Mouse (Mus musculus) ES-E14 (cell line): ENCODE measurements around the gene Flii. TPM values are rescaled to one million over a fixed set of nuclear protein-coding genes. Genes with fewer than 3 reads are reported as not detected.

Source experiments
- DNase-seq: peaks from one replicate; pipeline ENCODE4 v3.0.0-alpha.2; 2013; ENCODE audit warnings: low read depth, low spot score
- H3K27ac ChIP-seq: 2 replicates; pipeline ENCODE4 v1.5.1; 2012; ENCODE audit warnings: low read depth, mild to moderate bottlenecking, low read length, moderate library complexity, mixed read lengths; ENCODE audit not compliant: poor library complexity, insufficient read depth, severe bottlenecking
- H3K36me3 ChIP-seq: 2 replicates; pipeline ENCODE4 v1.6.1; 2012; ENCODE audit warnings: mild to moderate bottlenecking, low read length, moderate library complexity, mixed read lengths; ENCODE audit not compliant: control insufficient read depth, poor library complexity, insufficient read depth, severe bottlenecking
- H3K4me1 ChIP-seq, 2 experiments: fragments of 150-350 bp in 1 of 2; sonication (generic) in 1 of 2; 2 replicates each; pipeline ENCODE4 v1.6.1; 2012; ENCODE audit warnings: low read length in 2 of 2, mild to moderate bottlenecking in 1 of 2, mixed read lengths in 1 of 2; ENCODE audit not compliant: control insufficient read depth in 2 of 2, insufficient read depth in 2 of 2, poor library complexity in 1 of 2
- H3K4me3 ChIP-seq, 2 experiments: fragments of 150-350 bp in 1 of 2; sonication (generic) in 1 of 2; 2 replicates each; pipeline ENCODE4 v1.5.1; 2012; ENCODE audit warnings: low read length in 2 of 2, low read depth in 1 of 2, mild to moderate bottlenecking in 1 of 2, mixed read lengths in 1 of 2; ENCODE audit not compliant: insufficient read depth in 1 of 2, poor library complexity in 1 of 2, severe bottlenecking in 1 of 2
- H3K9ac ChIP-seq: 2 replicates; pipeline ENCODE4 v1.6.1; 2012; ENCODE audit warnings: low read depth, mild to moderate bottlenecking, low read length, mixed read lengths; ENCODE audit not compliant: poor library complexity, insufficient read depth, severe bottlenecking
- H3K9me3 ChIP-seq: fragments of 150-350 bp; sonication (generic); 2 replicates; pipeline ENCODE4 v1.6.1; 2012; ENCODE audit warnings: low read depth, mild to moderate bottlenecking, low read length; ENCODE audit not compliant: control insufficient read depth, insufficient read depth
- CHD2 ChIP-seq: IDR thresholded peaks from 2 replicates; pipeline ENCODE4 v1.6.1; 2014; ENCODE audit warnings: mild to moderate bottlenecking, low read depth, low read length, inconsistent platforms
- HCFC1 ChIP-seq: IDR thresholded peaks from 2 replicates; pipeline ENCODE4 v1.6.1; 2012; ENCODE audit warnings: low read length, inconsistent platforms, borderline replicate concordance; ENCODE audit not compliant: insufficient read depth
- MAFK ChIP-seq: IDR thresholded peaks from 2 replicates; pipeline ENCODE4 v1.6.1; 2014; ENCODE audit warnings: mild to moderate bottlenecking, low read depth, low read length, inconsistent platforms; ENCODE audit not compliant: insufficient read depth
- ZC3H11A ChIP-seq: IDR thresholded peaks from 2 replicates; pipeline ENCODE4 v1.6.1; 2012; ENCODE audit warnings: low read depth, mild to moderate bottlenecking, inconsistent platforms, low read length, borderline replicate concordance
- ZNF384 ChIP-seq: IDR thresholded peaks from 2 replicates; pipeline ENCODE4 v1.6.1; 2012; ENCODE audit warnings: low read depth, low read length, inconsistent platforms
- in situ Hi-C, 2 experiments: fragments of 600-800 bp; cut with MboI; formaldehyde crosslinking; loops; one replicate each; pipeline ENCODE4 v1.15.1; 2025; ENCODE audit warnings: low sequenced_read_pairs in 2 of 2, inconsistent platforms in 1 of 2; ENCODE audit not compliant: unreplicated experiment in 2 of 2
- total RNA-seq: library from RNA; depleted of rRNA; stranded (reverse); fragments of 300-350 nt; gene quantifications from 2 replicates; pipeline ENCODE4 v1.2.3, GENCODE M21; 2012

The Flii gene
- total RNA-seq, 1 experiment, result 55.3 TPM

DNA sequence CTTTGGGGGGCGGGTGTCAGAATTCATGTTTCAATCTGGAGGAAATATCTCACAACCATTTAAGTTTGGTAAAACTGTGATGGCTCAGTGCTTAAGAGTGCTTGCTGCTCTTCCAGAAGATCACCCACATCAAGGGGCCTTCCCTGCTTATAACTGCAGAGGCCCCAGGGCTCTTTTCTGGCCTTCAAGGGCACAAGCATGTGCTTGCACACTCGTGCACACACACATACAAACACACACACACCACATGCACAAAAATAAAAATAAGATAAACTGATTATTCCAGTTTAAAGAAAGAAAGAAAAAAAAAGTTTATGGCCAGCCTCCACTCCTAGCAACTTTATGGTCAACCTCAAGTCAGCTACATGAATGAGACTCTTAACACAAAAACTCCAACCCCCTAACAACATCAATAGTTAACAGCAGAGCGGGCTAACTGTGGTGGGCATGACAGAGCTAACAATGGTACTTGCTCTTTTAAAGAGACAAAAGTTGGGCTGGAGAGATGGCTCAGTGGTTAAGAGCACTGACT lies 47.2 kb upstream of the Flii start:
- no peak for DNase-seq
- no peaks in the 10 kb centered on the region for H3K9me3 ChIP-seq
- H3K9ac ChIP-seq, result no peak overlapping the region
- no peak overlapping the region for H3K27ac ChIP-seq
- TF ChIP-seq ZC3H11A (no peak), MAFK (no peak), HCFC1 (no peak)
- in situ Hi-C loops, result no loop called here
- no peak overlapping the region for H3K4me3 ChIP-seq
- peaks cover 6% of the 10 kb centered on the region; the same call in 1 of the 2 replicates for H3K36me3 ChIP-seq
- peaks cover 2 to 5% of the 10 kb centered on the region in 2 experiments; a peak in 3 of 4 replicates for H3K4me1 ChIP-seq

DNA sequence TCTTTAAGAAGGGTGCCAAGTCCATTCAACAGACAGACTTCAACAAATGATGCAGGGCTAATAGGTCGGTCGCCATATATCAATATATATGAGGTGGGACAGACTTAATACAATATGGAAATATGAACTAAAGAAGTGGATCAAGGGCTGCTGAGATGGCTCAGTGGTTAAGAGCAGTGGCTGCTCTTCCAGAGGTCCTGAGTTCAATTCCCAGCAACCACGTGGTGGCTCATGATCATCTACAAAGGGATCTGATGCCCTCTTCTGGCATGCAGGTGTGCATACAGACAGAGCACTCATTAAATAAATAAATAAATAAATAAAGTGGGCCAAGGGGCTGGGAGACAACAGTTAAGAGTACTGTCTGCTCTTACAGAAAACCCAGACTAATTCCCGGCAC lies 45.1 kb upstream of the Flii start:
- no peak overlapping the region for H3K9ac ChIP-seq
- no peak for TF ChIP-seq ZNF384
- H3K9me3 ChIP-seq, result no peaks in the 10 kb centered on the region
- H3K4me1 ChIP-seq, result no peaks in the 10 kb centered on the region; a peak in 2 of 4 replicates
- no peaks in the 10 kb centered on the region for H3K36me3 ChIP-seq
- DNase-seq, result no peak
- no peak overlapping the region for H3K4me3 ChIP-seq
- in situ Hi-C loops, result no loop called here
- no peak overlapping the region for H3K27ac ChIP-seq

DNA sequence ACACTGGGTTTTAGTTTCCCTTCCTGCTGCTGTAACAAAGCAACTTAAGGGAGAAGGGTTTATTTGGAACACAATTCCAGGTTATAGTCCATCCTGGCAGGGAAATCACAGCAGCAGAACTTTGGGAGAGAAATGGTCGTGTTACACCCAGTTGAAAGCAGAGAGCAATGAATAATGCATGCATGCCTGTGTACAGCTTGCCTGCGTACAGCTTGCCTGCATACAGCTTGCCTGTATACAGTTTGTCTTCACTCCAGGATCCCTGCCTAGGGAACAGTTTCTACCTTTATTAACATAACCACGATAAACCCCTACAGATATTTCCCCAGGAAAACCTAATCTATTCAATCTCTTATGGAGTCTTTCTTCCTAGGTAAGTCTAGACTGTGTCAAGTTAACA lies 43.7 kb upstream of the Flii start:
- TF ChIP-seq ZNF384 (no peak), CHD2 (no peak), MAFK (no peak)
- Histone ChIP-seq H3K9me3 (no peaks in the 10 kb centered on the region), H3K4me1 (no peaks in the 10 kb centered on the region; a peak in 1 of 4 replicates), H3K4me3 (no peak overlapping the region), H3K36me3 (no peaks in the 10 kb centered on the region), H3K27ac (no peak overlapping the region), H3K9ac (no peak overlapping the region)
- in situ Hi-C loops, result no loop called here
- DNase-seq, result no peak

DNA sequence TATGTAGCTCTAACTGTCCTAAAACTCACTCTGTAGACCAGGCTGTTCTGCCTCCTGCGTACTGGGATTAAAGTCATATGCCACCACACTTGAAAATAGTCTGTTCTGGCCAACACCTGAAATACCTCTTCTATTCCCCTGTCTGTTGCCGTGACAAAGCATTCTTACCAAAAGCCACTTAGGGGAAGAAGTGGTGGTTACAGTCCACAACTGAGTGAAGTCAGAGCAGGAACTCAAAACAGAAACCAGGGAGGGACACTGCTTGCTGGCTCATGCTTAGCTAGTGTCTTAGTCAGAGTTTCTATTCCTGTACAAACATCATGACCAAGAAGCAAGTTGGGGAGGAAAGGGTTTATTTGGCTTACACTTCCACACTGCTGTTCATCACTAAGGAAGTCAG lies 42.3 kb upstream of the Flii start:
- Histone ChIP-seq H3K27ac (no peak overlapping the region), H3K36me3 (no peaks in the 10 kb centered on the region), H3K4me1 (no peaks in the 10 kb centered on the region), H3K9me3 (no peaks in the 10 kb centered on the region), H3K4me3 (no peak overlapping the region), H3K9ac (no peak overlapping the region)
- TF ChIP-seq ZNF384 (no peak), ZC3H11A (no peak), MAFK (no peak)
- no peak for DNase-seq
- in situ Hi-C loops, result no loop called here

- no peak overlapping the region for H3K9ac ChIP-seq
Observed at GRCm38 (mm10) chr11:60766969-60767368, 39.9 kb upstream of the Flii start.

More at GRCm38 (mm10) chr11:60766969-60767368, 39.9 kb upstream of the Flii start:
- TF ChIP-seq HCFC1 (no peak), ZNF384 (no peak), ZC3H11A (no peak), MAFK (no peak), CHD2 (no peak)
- no peaks in the 10 kb centered on the region for H3K4me1 ChIP-seq
- in situ Hi-C loops, result no loop called here
- H3K27ac ChIP-seq, result no peak overlapping the region
- H3K9me3 ChIP-seq, result no peaks in the 10 kb centered on the region
- no peaks in the 10 kb centered on the region for H3K36me3 ChIP-seq
- DNase-seq, result no peak
- H3K4me3 ChIP-seq, result no peak overlapping the region
